Mouse (Mus musculus): ENCODE data around the gene Rpgrip1. TPM values are rescaled to one million over a fixed set of nuclear protein-coding genes. Genes with fewer than 3 reads are reported as not detected.
A peak's percentile ranks its signal among the peaks of the same experiment; 100 is the strongest.

Gene Rpgrip1
- polyA plus RNA-seq, 1 experiment from 2014 or later: 29.4 TPM

DNA sequence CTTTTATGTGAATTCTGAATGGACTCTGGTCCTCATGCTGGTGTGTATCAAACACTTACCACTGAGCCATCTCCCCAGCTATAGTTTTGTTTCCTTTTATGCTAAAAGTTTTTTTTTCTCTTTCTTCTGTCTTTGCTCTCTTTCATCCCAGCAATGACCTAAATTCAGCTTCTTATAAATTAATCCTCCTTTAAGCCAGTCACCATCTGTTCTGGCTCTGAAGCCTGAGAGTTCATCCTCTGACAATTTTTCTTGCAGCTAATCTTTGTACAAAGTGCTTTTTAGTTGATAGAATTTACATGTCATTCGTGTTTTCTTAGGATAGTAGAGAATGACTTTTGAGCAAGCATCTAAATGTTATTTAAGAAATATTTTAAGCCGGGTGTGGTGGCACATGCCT lies 2.5 kb upstream of the Rpgrip1 start:
- no peaks in the 10 kb centered on the region for H3K9me3 ChIP-seq (ENCODE audit: control insufficient read depth, low read length)
- DNase-seq (ENCODE audit: low spot score) (no peak), ATAC-seq (ENCODE audit: low FRiP score, low TSS enrichment) (no peak)
- H3K27me3 ChIP-seq (ENCODE audit: control insufficient read depth, insufficient read depth, low read length): no peaks in the 10 kb centered on the region
- H3K4me1 ChIP-seq (replicated peaks; ENCODE audit: control insufficient read depth, insufficient read depth): 0 out of 2 replicates have a peak, but pooled peaks cover 2% of the 10 kb centered on the region
- H3K36me3 ChIP-seq (ENCODE audit: control insufficient read depth, insufficient read depth, low read length): no peaks in the 10 kb centered on the region
- no peak overlapping the region for H3K27ac ChIP-seq (replicated peaks)
- H3K4me3 ChIP-seq (ENCODE audit: low read depth, low read length): no peak overlapping the region
- H3K9ac ChIP-seq (ENCODE audit: low read length): no peak overlapping the region
- TF ChIP-seq EP300 (optimal IDR thresholded peaks at IDR 0.05): no peak
- TF ChIP-seq CTCF (IDR thresholded peaks at IDR 0.05; ENCODE audit: low read depth): no peak
- no peak overlapping the region for H3K4me2 ChIP-seq (replicated peaks; ENCODE audit: low read depth)
- WGBS: 58% methylated on average over 2 of the region's 2 CpGs

DNA sequence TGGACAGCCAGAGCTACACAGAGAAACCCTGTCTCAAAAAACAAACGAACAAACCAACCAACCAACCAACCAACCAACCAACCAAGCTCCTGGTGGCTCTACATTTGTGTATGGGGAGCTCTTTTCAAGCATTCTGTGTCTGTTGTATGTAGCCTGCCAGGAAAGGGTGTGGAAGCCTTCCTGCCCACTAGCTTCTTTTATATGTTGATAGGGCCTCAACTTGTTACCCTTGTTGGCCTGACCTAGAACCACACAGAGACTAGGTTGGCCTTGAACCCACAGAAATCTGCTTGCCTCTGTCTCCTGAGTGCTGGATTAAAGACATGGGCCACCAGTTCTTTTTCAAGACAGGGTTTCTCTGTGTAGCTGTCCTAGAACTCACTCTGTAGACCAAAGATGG lies 3.6 kb downstream of the Rpgrip1 start:
- ATAC-seq (ENCODE audit: low FRiP score, low TSS enrichment) (no peak), DNase-seq (ENCODE audit: low spot score) (no peak)
- H3K9me3 ChIP-seq (ENCODE audit: control insufficient read depth, low read length): no peaks in the 10 kb centered on the region
- no peaks in the 10 kb centered on the region for H3K4me1 ChIP-seq (replicated peaks; ENCODE audit: control insufficient read depth, insufficient read depth)
- no peak overlapping the region for H3K9ac ChIP-seq (ENCODE audit: low read length)
- no peak overlapping the region for H3K4me3 ChIP-seq (ENCODE audit: low read depth, low read length)
- TF ChIP-seq EP300 (optimal IDR thresholded peaks at IDR 0.05) (no peak), CTCF (IDR thresholded peaks at IDR 0.05; ENCODE audit: low read depth) (no peak)
- WGBS: 67% methylated on average over 1 of the region's 1 CpGs
- H3K27ac ChIP-seq (replicated peaks): no peak overlapping the region
- no peaks in the 10 kb centered on the region for H3K36me3 ChIP-seq (ENCODE audit: control insufficient read depth, insufficient read depth, low read length)
- no peak overlapping the region for H3K4me2 ChIP-seq (replicated peaks; ENCODE audit: low read depth)
- no peaks in the 10 kb centered on the region for H3K27me3 ChIP-seq (ENCODE audit: control insufficient read depth, insufficient read depth, low read length)

DNA sequence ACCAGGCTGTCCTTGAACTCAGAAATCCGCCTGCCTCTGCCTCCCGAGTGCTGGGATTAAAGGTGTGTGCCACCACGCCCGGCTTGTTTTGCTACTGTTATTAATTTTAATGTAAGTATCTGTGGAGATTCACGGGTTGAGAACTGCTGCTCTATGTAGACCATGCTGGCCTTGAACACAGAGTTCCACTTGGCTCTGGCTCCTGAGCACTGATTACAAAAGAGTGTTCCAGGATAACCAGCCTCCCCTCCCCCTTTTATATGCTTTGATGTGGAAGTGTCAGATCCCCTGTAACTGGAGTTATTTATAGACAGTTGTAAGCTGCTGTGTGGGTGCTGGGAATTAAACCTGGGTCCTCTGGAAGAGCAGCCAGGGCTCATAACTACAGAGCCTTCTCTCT lies 6.7 kb downstream of the Rpgrip1 start:
- no peaks in the 10 kb centered on the region for H3K9me3 ChIP-seq (ENCODE audit: control insufficient read depth, low read length)
- H3K27me3 ChIP-seq (ENCODE audit: control insufficient read depth, insufficient read depth, low read length): no peaks in the 10 kb centered on the region
- TF ChIP-seq CTCF (IDR thresholded peaks at IDR 0.05; ENCODE audit: low read depth) (no peak), EP300 (optimal IDR thresholded peaks at IDR 0.05) (no peak)
- H3K4me3 ChIP-seq (ENCODE audit: low read depth, low read length): no peak overlapping the region
- 95% methylated on average over 5 of the region's 5 CpGs for WGBS
- no peaks in the 10 kb centered on the region for H3K4me1 ChIP-seq (replicated peaks; ENCODE audit: control insufficient read depth, insufficient read depth)
- ATAC-seq (ENCODE audit: low FRiP score, low TSS enrichment) (no peak), DNase-seq (ENCODE audit: low spot score) (no peak)
- no peak overlapping the region for H3K4me2 ChIP-seq (replicated peaks; ENCODE audit: low read depth)
- no peaks in the 10 kb centered on the region for H3K36me3 ChIP-seq (ENCODE audit: control insufficient read depth, insufficient read depth, low read length)
- H3K27ac ChIP-seq (replicated peaks): no peak overlapping the region
- H3K9ac ChIP-seq (ENCODE audit: low read length): no peak overlapping the region

DNA sequence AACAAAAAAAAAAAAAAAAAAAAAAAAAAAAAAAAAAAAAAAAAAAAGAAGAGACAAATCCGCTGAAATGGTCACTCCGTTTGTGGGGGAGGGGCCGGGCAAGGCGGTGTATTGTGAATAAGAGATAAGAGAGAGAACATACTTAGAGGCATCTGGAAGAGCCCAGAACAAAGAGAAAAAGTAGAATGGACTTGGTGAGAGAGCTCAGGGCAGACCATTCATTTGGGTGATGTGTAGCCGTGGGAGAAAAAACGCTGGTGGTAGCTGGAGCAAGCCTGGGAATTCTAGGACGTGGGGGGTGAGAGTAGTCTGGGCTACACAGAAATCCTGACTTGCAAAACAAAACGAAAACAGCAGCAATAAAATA lies 7.9 kb downstream of the Rpgrip1 start:
- H3K4me1 ChIP-seq (replicated peaks; ENCODE audit: control insufficient read depth, insufficient read depth): no peaks in the 10 kb centered on the region
- H3K27me3 ChIP-seq (ENCODE audit: control insufficient read depth, insufficient read depth, low read length): no peaks in the 10 kb centered on the region
- TF ChIP-seq CTCF (IDR thresholded peaks at IDR 0.05; ENCODE audit: low read depth) (no peak), EP300 (optimal IDR thresholded peaks at IDR 0.05) (no peak)
- H3K9ac ChIP-seq (ENCODE audit: low read length): no peak overlapping the region; the same call in 1 of the 2 replicates
- peak overlapping the region; percentile 96 for H3K27ac ChIP-seq (replicated peaks)
- H3K36me3 ChIP-seq (ENCODE audit: control insufficient read depth, insufficient read depth, low read length): no peaks in the 10 kb centered on the region
- DNase-seq (ENCODE audit: low spot score): peak; percentile 20
- H3K4me3 ChIP-seq (ENCODE audit: low read depth, low read length): peak overlapping the region; percentile 53
- H3K9me3 ChIP-seq (ENCODE audit: control insufficient read depth, low read length): no peaks in the 10 kb centered on the region
- peak overlapping the region; percentile 99 for H3K4me2 ChIP-seq (replicated peaks; ENCODE audit: low read depth)
- 23% methylated on average over 8 of the region's 8 CpGs for WGBS
- peak; percentile 51 for ATAC-seq (ENCODE audit: low FRiP score, low TSS enrichment)

DNA sequence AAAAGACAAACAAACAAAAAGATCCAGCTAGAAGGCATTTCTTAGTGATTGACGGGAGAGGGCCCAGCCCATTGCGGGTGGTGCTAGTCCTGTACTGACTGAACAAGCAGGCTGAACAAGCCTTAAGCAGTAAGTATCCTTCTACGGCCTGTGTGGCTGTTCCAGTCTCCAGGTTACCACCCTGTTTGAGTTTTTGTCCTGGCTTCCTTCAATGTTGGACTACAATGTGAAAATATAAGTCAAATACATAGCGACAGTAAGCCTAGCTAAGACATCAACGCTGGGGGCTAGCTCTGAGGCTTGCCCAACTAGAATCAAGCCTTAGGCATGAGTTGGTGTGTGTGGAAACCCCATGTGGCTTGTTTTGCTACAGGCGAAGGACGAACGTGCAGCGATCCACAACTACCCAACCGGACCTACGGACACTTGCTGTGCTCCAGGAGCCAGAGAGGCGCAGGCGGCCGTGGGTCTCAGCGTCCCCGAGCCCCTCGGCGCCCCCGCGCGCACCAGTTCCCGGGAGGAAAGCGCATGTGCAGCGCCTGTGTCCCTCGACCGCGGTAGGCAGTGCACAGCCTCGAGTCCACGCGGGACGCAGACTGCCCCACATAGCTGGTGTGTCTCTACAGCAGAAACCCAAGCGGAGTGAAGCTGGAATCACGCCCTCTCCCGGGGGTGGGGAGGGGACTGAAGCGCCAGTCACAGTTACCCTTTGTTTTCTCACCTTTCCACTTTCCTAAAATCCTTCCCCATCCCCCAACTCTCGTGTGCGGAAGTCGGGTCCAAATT lies 8.5 kb downstream of the Rpgrip1 start:
- Histone ChIP-seq H3K9me3 (ENCODE audit: control insufficient read depth, low read length) (no peaks in the 10 kb centered on the region), H3K36me3 (ENCODE audit: control insufficient read depth, insufficient read depth, low read length) (no peaks in the 10 kb centered on the region), H3K27me3 (ENCODE audit: control insufficient read depth, insufficient read depth, low read length) (no peaks in the 10 kb centered on the region), H3K27ac (replicated peaks) (peak overlapping the region; percentile 96), H3K4me1 (replicated peaks; ENCODE audit: control insufficient read depth, insufficient read depth) (no peaks in the 10 kb centered on the region), H3K4me2 (replicated peaks; ENCODE audit: low read depth) (peak overlapping the region; percentile 99), H3K9ac (ENCODE audit: low read length) (peak overlapping the region; percentile 71), H3K4me3 (ENCODE audit: low read depth, low read length) (peak overlapping the region; percentile 53)
- ATAC-seq (ENCODE audit: low FRiP score, low TSS enrichment): peak; percentile 93
- peak; percentile 76 for DNase-seq (ENCODE audit: low spot score)
- WGBS: under 1% methylated on average over 38 of the region's 38 CpGs
- peak; percentile 64 for TF ChIP-seq EP300 (optimal IDR thresholded peaks at IDR 0.05)
- peak; percentile 44 for TF ChIP-seq CTCF (IDR thresholded peaks at IDR 0.05; ENCODE audit: low read depth)

GRCm38 (mm10) chr14:52120169-52120568 lies 9.7 kb downstream of the Rpgrip1 start:
- TF ChIP-seq EP300 (optimal IDR thresholded peaks at IDR 0.05) (no peak), CTCF (IDR thresholded peaks at IDR 0.05; ENCODE audit: low read depth) (no peak)
- no peak for DNase-seq (ENCODE audit: low spot score)
- ATAC-seq (ENCODE audit: low FRiP score, low TSS enrichment): no peak
- H3K27me3 ChIP-seq (ENCODE audit: control insufficient read depth, insufficient read depth, low read length): no peaks in the 10 kb centered on the region
- no peaks in the 10 kb centered on the region for H3K4me1 ChIP-seq (replicated peaks; ENCODE audit: control insufficient read depth, insufficient read depth)
- no peak overlapping the region for H3K4me3 ChIP-seq (ENCODE audit: low read depth, low read length)
- H3K36me3 ChIP-seq (ENCODE audit: control insufficient read depth, insufficient read depth, low read length): no peaks in the 10 kb centered on the region
- no peaks in the 10 kb centered on the region for H3K9me3 ChIP-seq (ENCODE audit: control insufficient read depth, low read length)
- no peak overlapping the region for H3K9ac ChIP-seq (ENCODE audit: low read length)
- 49% methylated on average over 7 of the region's 7 CpGs for WGBS
- H3K4me2 ChIP-seq (replicated peaks; ENCODE audit: low read depth): peak overlapping the region; percentile 99
- H3K27ac ChIP-seq (replicated peaks): peak overlapping the region; percentile 19
